Mouse (Mus musculus) intestine, postnatal 0 days (tissue): ENCODE data around the gene Gna15. TPM values are rescaled to one million over a fixed set of nuclear protein-coding genes. Genes with fewer than 3 reads are reported as not detected.
A peak's percentile ranks its signal among the peaks of the same experiment; 100 is the strongest.

Source experiments
- ATAC-seq: fragments of 200-750 bp; cut with Nextera tagmentation; 2 replicates; pipeline ENCODE4 v1.8.0; 2017; ENCODE audit warnings: mild to moderate bottlenecking, moderate TSS enrichment, moderate library complexity
- H3K27ac ChIP-seq: fragments of 300-500 bp; sonication (generic); 2 replicates; pipeline ENCODE4 v1.5.1; 2014; ENCODE audit warnings: mild to moderate bottlenecking, low read depth, low read length, moderate library complexity
- H3K27me3 ChIP-seq: fragments of 300-500 bp; sonication (generic); replicated peaks from 2 replicates; pipeline ENCODE4 v1.6.1; 2014; ENCODE audit warnings: low read length, mixed read lengths; ENCODE audit not compliant: control insufficient read depth, insufficient read depth
- H3K36me3 ChIP-seq: fragments of 300-500 bp; sonication (generic); 2 replicates; pipeline ENCODE4 v1.6.1; 2014; ENCODE audit warnings: mild to moderate bottlenecking, moderate library complexity; ENCODE audit not compliant: control insufficient read depth, insufficient read depth
- H3K4me1 ChIP-seq: fragments of 300-500 bp; sonication (generic); replicated peaks from 2 replicates; pipeline ENCODE4 v1.6.1; 2014; ENCODE audit warnings: antibody characterized with exemption, low read length, mixed read lengths; ENCODE audit not compliant: control insufficient read depth, insufficient read depth
- H3K4me2 ChIP-seq: fragments of 300-500 bp; sonication (generic); replicated peaks from 2 replicates; pipeline ENCODE4 v1.6.1; 2014; ENCODE audit warnings: low read depth, mild to moderate bottlenecking, moderate library complexity
- H3K4me3 ChIP-seq: fragments of 300-500 bp; sonication (generic); 2 replicates; pipeline ENCODE4 v1.5.1; 2014; ENCODE audit warnings: low read depth, low read length
- H3K9ac ChIP-seq: fragments of 300-500 bp; sonication (generic); 2 replicates; pipeline ENCODE4 v1.6.1; 2014; ENCODE audit warnings: mild to moderate bottlenecking, low read depth, low read length
- H3K9me3 ChIP-seq: fragments of 300-500 bp; sonication (generic); 2 replicates; pipeline ENCODE4 v1.6.1; 2016; ENCODE audit warnings: mixed run types; ENCODE audit not compliant: control insufficient read depth
- CTCF ChIP-seq: sonication (generic); IDR thresholded peaks from 2 replicates; pipeline ENCODE4 v1.5.1; 2016; ENCODE audit warnings: low read depth, mild to moderate bottlenecking, control low read depth, antibody characterized with exemption, moderate library complexity
- WGBS: fragments of 180-500 bp; shearing (Covaris S2); extraction: QIAGEN DNeasy Blood & Tissue Kit; methylation state at CpG from one replicate; pipeline ENCODE4 v1.1.7; 2014; 5-methylcytosine and 5-hydroxymethylcytosine counted together
- polyA plus RNA-seq: library from polyadenylated mRNA; unstranded; fragments of >200 nt; fragmentation: Nextera tagmentation; extraction: Ambion mirVana; gene quantifications from 2 replicates; pipeline ENCODE4 v1.2.1, GENCODE M21; 2015

The Gna15 gene
- polyA plus RNA-seq, 1 experiment from 2014 or later = 0.64 TPM

DNA sequence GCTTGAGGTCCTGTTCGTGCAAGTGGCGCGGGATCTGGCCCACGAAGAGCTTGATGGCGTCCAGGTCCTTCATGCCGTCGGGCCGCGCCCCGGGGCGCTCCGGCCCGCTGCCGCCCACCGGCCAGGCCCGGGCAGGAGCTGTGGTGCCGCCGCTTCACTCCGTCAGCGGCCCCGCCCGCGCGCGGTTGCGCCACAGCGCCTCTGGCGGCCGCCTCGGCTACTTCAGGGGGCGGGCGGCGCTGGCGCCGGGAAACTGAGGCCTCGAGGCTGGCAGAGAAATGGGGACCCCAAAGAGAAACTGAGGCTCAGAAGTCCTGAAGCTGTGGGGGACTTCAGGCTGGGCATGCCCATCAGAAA lies 41.5 kb downstream of the Gna15 start, which contains the start of gene Celf5:
Gene Celf5 (minus strand): TSS at position 177 of the 357 bp plus-strand sequence.
- Histone ChIP-seq H3K9me3 (no peaks in the 10 kb centered on the region), H3K4me1 (no peaks in the 10 kb centered on the region), H3K36me3 (peaks cover 17% of the 10 kb centered on the region), H3K27ac (no peak within 1 kb of the TSS), H3K27me3 (peaks cover 29% of the 10 kb centered on the region), H3K9ac (peak within 1 kb of the TSS; percentile 40), H3K4me2 (peak within 1 kb of the TSS; percentile 81), H3K4me3 (peak within 1 kb of the TSS; percentile 41)
- under 1% methylated on average over 36 of the region's 36 CpGs for WGBS
- ATAC-seq = peak; percentile 32; the same call in 1 of the 2 replicates
- peak; percentile 80 for TF ChIP-seq CTCF

DNA sequence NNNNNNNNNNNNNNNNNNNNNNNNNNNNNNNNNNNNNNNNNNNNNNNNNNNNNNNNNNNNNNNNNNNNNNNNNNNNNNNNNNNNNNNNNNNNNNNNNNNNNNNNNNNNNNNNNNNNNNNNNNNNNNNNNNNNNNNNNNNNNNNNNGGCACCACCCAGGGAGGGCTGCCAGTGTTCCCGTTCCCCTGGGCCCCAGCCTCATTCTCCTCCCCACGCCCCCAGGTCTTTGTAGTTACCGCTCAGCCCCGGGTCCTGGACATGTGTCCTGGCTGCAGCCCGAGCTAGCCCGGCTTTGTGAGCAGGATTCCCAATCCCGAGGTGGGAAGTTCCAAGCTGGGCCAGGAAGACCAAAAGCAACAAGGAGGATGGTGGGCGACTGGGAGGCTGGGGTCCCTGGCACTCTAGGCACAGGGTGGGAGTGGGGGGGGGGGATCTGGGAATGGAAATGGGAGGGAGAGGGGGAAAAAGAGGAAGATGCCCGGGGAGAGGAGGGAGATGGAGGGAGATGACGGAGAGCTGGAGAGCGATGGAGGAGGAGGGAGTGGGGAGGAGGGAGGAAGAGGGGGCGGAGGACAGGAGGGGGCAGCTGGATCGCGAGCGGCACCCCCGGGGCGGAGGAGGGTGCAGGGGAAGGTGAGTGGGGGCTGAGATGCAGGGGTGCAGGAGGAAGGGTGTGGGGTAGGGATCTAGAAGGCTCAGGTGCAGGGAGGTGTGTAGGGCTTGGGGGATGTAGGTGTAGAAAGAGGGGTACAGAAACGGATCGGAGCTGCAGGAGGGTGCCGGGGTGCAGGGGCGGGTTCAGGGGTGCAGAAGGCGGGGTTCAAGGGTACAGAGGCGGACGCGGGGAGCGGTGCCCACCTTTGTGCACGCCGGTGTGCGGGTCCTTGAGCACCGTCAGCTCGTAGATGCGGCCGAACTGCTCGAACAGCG lies 42.2 kb downstream of the Gna15 start:
- TF ChIP-seq CTCF = no peak
- no peaks in the 10 kb centered on the region for H3K4me1 ChIP-seq
- WGBS = 4% methylated on average over 34 of the region's 35 CpGs
- peaks cover 36% of the 10 kb centered on the region for H3K27me3 ChIP-seq
- ATAC-seq = 0 out of 2 replicates have a peak, but pooled peaks have one; percentile 5
- peak overlapping the region; percentile 41 for H3K4me3 ChIP-seq
- peaks cover 10% of the 10 kb centered on the region for H3K36me3 ChIP-seq
- peak overlapping the region; percentile 81 for H3K4me2 ChIP-seq
- H3K9ac ChIP-seq = peak overlapping the region; percentile 40
- H3K9me3 ChIP-seq = no peaks in the 10 kb centered on the region
- no peak overlapping the region for H3K27ac ChIP-seq

DNA sequence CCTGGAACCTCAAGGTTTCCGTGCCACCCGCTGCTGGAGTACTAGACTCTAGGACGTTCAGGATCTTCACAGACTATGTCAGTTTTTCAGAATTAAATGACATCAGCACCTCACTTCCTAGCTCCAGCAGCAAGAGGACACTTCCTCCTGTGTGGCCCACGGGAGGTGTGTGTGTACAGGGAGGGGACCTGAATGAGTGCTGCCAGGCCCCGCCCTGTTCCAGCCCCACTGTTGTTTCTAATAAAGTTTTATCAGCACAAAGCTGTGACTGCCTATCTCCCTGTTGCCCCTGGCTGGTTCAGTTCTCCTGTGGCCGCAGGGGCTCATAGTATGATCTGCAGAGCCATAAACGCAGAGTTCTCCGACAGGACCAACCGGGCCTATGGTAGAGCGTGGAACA lies 49.6 kb downstream of the Gna15 start:
- no peak for ATAC-seq
- Histone ChIP-seq H3K9ac (no peak overlapping the region), H3K9me3 (no peaks in the 10 kb centered on the region), H3K4me3 (no peak overlapping the region), H3K4me2 (no peak overlapping the region), H3K27me3 (peaks cover 54% of the 10 kb centered on the region), H3K27ac (no peak overlapping the region), H3K36me3 (no peaks in the 10 kb centered on the region), H3K4me1 (no peaks in the 10 kb centered on the region)
- WGBS = 73% methylated on average over 10 of the region's 10 CpGs
- no peak for TF ChIP-seq CTCF

DNA sequence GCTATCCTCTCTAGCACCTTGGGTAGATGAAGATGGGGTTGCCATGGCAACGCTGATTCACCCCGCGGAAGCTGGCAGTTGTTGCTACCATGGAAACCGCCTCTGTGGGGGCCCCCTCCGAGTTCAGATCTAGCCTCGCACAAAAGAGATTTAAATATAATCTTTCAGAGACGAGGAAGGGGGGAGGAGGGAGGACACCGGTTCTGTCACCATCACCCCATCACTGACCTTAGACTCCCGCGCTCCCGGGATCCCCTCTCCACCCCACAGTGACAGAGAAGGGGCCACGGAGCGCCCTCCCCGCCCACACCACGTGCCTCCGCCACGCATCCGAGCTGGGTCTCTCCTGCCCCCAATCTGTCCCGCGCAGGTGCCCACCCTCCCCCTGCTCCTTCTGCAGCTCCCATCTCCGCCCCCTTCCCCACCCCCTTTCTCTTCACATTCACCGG lies 51.0 kb downstream of the Gna15 start:
- no peak overlapping the region for H3K9ac ChIP-seq
- H3K4me3 ChIP-seq = no peak overlapping the region
- no peaks in the 10 kb centered on the region for H3K4me1 ChIP-seq
- no peak for TF ChIP-seq CTCF
- H3K27me3 ChIP-seq = peaks cover 51% of the 10 kb centered on the region
- no peak overlapping the region for H3K27ac ChIP-seq
- no peak overlapping the region for H3K4me2 ChIP-seq
- no peaks in the 10 kb centered on the region for H3K36me3 ChIP-seq
- no peak for ATAC-seq
- WGBS = 3% methylated on average over 21 of the region's 22 CpGs
- no peaks in the 10 kb centered on the region for H3K9me3 ChIP-seq

DNA sequence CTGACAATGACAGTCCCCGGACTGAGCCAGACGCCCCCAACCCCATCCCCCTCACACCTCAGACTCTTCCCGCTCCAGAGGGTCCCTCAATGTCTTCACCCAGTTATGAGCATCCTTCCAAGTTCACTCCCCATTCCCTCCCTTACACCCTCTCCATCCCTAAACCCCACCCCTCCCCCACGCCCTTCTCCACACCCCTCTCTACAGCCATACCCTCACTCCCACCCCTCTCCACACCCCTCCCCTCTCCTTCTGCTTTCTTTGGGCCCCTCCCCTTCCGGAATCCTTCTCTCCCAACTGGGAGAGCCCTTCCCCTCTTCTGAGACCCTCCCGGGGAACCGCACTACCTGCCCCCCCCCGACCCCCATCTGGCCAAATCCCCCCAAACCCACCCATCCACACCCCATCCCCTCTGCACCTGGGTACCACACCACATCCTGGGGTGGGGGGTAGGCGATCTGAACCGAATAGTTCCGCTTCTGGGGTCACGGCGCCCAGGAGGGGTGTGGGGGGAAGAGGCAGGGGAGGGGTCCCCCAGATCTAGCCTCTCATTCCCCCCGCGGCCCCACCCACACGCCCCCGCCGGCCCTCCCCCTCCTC lies 51.5 kb downstream of the Gna15 start:
- no peak for ATAC-seq
- whole genome bisulfite sequencing = 12% methylated on average over 18 of the region's 18 CpGs
- H3K4me2 ChIP-seq = no peak overlapping the region
- H3K9me3 ChIP-seq = no peaks in the 10 kb centered on the region
- no peak for TF ChIP-seq CTCF
- peaks cover 46% of the 10 kb centered on the region for H3K27me3 ChIP-seq
- H3K27ac ChIP-seq = no peak overlapping the region
- H3K4me3 ChIP-seq = no peak overlapping the region
- no peak overlapping the region for H3K9ac ChIP-seq
- no peaks in the 10 kb centered on the region for H3K4me1 ChIP-seq
- H3K36me3 ChIP-seq = no peaks in the 10 kb centered on the region

DNA sequence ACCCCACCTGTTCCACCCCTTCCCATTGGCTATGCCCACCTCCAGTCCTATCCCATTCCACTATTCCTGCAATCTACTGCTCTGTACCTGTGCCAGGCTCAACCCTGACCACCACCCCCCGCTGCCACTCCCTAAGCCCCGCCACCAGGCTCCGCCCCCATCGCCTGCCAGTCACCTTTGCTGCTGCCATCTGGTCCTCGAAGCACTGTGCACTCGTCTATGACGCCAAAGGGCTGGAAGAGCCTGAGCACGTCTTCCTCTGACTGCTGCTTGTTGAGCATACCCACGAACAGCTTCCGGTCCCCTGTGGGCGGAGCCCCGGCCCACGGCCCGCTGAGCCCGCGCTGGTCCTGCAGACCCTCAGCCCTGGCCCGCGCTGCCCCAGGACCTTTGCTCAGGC lies 53.6 kb downstream of the Gna15 start:
- no peak for ATAC-seq

More for the DNA sequence above, 53.6 kb downstream of the Gna15 start:
- Histone ChIP-seq H3K4me2 (no peak overlapping the region), H3K9me3 (no peaks in the 10 kb centered on the region), H3K27me3 (peaks cover 35% of the 10 kb centered on the region), H3K4me1 (no peaks in the 10 kb centered on the region), H3K27ac (no peak overlapping the region), H3K4me3 (no peak overlapping the region), H3K9ac (no peak overlapping the region), H3K36me3 (no peaks in the 10 kb centered on the region)
- WGBS = 41% methylated on average over 18 of the region's 18 CpGs
- no peak for TF ChIP-seq CTCF
